Mouse (Mus musculus): ENCODE results near the gene Scd2. TPM values are rescaled to one million over a fixed set of nuclear protein-coding genes. Genes with fewer than 3 reads are reported as not detected.

Scd2 gene
- 15.4 TPM for polyA plus RNA-seq (2014; fragmentation: Illumina TruSeq; extraction: RNeasy Lipid Tissue Mini Kit (QIAGEN cat#74804); ENCODE audit: low replicate concordance)

GRCm38 (mm10) chr19:44292941-44293768 is at the start of gene Scd2:
Gene Scd2 (plus strand): TSS chr19:44293674.

GRCm38 (mm10) chr19:44332833-44333623 is 39.6 kb downstream of the Scd2 start, which contains the start of gene Scd4:
Gene Scd4 (plus strand): TSS chr19:44333092.

Other genes starting within 250 kb of the Scd2 start
- gene Erlin1, start 223.9 kb upstream of the Scd2 start, polyA plus RNA-seq (2014; fragmentation: Illumina TruSeq; extraction: RNeasy Lipid Tissue Mini Kit (QIAGEN cat#74804); ENCODE audit: low replicate concordance) = 127 TPM
- gene Chuk, start 186.2 kb upstream of the Scd2 start, polyA plus RNA-seq (2014; fragmentation: Illumina TruSeq; extraction: RNeasy Lipid Tissue Mini Kit (QIAGEN cat#74804); ENCODE audit: low replicate concordance) = 361 TPM
- 6.6 TPM for gene Cwf19l1, start 157.8 kb upstream of the Scd2 start, polyA plus RNA-seq (2014; fragmentation: Illumina TruSeq; extraction: RNeasy Lipid Tissue Mini Kit (QIAGEN cat#74804); ENCODE audit: low replicate concordance)
- 53.9 TPM for gene Bloc1s2, start 147.2 kb upstream of the Scd2 start, polyA plus RNA-seq (2014; fragmentation: Illumina TruSeq; extraction: RNeasy Lipid Tissue Mini Kit (QIAGEN cat#74804); ENCODE audit: low replicate concordance)
- not detected for gene Pkd2l1, start 101.2 kb upstream of the Scd2 start, polyA plus RNA-seq (2014; fragmentation: Illumina TruSeq; extraction: RNeasy Lipid Tissue Mini Kit (QIAGEN cat#74804); ENCODE audit: low replicate concordance)
- gene Scd3, start 90.4 kb upstream of the Scd2 start, polyA plus RNA-seq (2014; fragmentation: Illumina TruSeq; extraction: RNeasy Lipid Tissue Mini Kit (QIAGEN cat#74804); ENCODE audit: low replicate concordance) = not detected
- gene Scd4, start 39.4 kb downstream of the Scd2 start, polyA plus RNA-seq (2014; fragmentation: Illumina TruSeq; extraction: RNeasy Lipid Tissue Mini Kit (QIAGEN cat#74804); ENCODE audit: low replicate concordance) = 0.19 TPM
- 258 TPM for gene Scd1, start 114.2 kb downstream of the Scd2 start, polyA plus RNA-seq (2014; fragmentation: Illumina TruSeq; extraction: RNeasy Lipid Tissue Mini Kit (QIAGEN cat#74804); ENCODE audit: low replicate concordance)
- not detected for gene Wnt8b, start 199.8 kb downstream of the Scd2 start, polyA plus RNA-seq (2014; fragmentation: Illumina TruSeq; extraction: RNeasy Lipid Tissue Mini Kit (QIAGEN cat#74804); ENCODE audit: low replicate concordance)

Measured in small intestine, adult 10 weeks (tissue).